Mouse (Mus musculus) embryonic fibroblast, embryonic 13.5 days (primary cell): ENCODE results near the gene Cd180.

Experiments used
- CTCF ChIP-seq: IDR thresholded peaks from 2 replicates; pipeline ENCODE4 v1.5.1; 2011; ENCODE audit warnings: mild to moderate bottlenecking, control low read depth, low read length, moderate library complexity, borderline replicate concordance; ENCODE audit not compliant: insufficient read depth
- POLR2A ChIP-seq: IDR thresholded peaks from 2 replicates; pipeline ENCODE4 v1.6.1; 2011; ENCODE audit warnings: low read depth, mild to moderate bottlenecking, control low read depth, low read length, moderate library complexity

GRCm38 (mm10) chr13:102749891-102750290, 56.5 kb downstream of the Cd180 start:
- no peak for TF ChIP-seq CTCF
- TF ChIP-seq POLR2A: no peak
